Mouse (Mus musculus) lung, postnatal 14 days (tissue): ENCODE measurements around the gene Cd164.

Experiments used
- DNase-seq: peaks from one replicate; pipeline ENCODE4 v3.0.0; 2021

Cd164 gene

DNA sequence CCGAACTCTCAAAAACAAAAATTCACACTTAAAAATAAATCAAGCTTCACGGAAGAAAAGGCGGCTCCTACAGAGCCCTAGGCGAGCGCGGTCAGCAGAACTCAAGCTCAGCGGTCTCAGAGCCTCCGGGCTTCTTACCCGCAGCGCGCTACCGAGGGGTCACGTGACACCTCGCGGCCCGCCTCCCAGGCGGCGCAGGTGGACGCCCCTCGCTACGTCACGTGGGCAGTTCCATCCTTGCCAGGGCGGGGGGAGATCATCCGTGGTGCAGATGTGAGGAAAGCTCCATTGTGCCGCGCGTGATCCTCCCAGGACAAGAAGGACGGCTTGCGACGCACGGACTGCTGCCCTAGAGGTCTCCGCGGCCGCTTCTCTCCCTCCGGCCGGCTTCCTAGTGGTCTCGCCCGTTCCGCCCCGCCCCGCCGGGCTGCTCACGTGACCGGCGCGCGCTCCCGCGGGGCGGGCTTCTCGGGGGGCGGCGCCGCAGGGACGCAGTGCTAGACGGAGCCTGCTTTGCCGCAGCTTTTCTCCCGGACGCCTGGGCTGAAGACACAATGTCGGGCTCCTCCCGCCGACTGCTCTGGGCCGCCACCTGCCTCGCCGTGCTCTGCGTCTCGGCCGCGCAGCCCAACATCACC, at the start of gene Cd164:
Gene Cd164 (plus strand): TSS at position 434 of the 638 bp plus-strand sequence.
- peak; percentile 93 for DNase-seq

DNA sequence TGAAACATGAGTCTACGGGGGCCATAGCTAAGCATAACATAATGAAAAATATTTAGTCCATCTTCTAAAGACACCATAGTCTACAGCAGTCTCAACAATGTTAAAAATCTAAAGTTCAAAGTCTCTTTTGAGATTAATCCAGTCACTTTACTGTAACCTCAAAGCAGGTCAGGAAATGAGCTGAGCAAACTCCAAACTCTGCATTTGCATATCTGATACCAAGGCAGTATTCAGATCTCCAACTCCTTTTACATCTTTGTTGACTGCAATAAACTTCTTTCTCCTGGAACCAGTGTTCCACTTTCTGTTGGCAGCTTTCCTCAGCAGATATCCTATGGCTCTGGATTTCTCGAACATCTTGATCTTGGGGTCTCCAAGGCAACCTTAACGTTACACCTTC, 48.5 kb upstream of the Cd164 start:
- no peak for DNase-seq

DNA sequence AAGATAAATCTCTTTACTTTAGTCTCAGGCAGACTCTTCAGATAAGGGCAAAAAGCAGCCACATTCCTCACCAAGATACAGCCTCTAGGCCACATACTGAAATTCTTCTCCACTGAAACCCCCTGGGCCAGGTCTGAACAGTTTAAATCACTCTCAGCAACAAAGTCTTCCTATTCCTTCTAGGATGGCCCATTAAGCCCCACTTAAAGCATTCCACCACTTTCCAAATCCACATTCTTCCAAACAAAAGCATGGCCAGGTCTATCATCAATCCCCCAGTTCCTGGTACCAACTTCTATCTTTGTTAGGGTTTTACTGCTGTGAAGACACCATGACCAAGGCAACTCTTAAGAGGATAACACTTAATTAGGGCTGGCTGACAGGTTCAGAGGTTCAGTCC, 46.7 kb upstream of the Cd164 start:
- DNase-seq, result no peak

DNA sequence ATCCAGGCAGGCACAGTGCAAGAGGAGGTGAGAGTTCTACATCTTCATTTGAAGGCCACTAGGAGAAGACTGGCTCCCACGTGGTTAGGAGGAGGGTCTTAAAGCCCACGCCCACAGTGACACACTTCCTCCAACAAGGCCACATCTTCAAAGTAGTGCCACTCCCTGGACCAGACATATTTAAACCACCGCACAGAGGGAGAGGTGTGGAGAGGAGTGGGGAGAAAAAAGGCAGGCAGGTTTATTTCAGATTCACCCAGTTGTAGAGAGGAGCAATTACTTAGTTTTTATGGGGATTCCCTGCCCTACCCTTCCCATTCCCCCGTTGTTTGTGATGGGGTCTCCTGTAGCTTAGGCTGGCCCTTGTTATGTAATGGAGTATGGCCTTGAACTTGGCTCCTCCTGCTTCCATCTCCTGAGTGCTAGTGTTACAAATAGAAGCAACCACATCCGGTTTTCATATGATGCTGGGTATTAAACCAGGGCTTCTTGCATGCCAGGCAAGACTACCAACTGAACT, 46.2 kb upstream of the Cd164 start:
- no peak for DNase-seq

DNA sequence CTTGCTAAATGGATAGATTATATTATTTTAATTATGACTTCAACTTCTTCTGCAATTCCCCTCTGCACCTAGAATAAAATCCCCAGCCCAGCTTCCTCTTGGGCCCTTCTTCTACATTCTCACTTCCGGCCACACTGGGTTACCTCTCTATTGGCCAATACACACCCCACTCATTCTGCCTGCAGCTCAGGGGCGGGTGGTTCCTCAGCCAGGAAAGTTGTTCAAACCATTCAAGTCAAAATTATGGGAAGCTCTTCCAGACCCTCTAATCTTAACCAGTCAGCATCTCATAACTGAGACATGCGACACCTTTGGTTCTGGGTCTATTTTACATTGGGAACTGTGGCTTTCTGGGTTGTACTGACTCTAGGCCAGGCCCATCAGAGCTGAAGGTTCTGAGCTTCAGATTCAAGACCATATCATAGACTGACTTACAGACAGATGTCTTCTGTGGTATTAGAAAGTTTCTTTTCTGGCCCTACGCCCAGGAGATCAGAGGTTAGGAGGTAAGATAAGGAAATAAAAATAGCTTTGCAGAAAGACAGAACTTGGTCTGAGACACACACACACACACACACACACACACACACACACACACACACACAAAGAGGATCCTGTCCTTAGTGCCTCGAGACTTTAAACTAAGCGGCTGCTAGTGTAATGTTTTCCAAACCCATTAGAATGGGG, 45.3 kb upstream of the Cd164 start:
- DNase-seq, result peak; percentile 44

DNA sequence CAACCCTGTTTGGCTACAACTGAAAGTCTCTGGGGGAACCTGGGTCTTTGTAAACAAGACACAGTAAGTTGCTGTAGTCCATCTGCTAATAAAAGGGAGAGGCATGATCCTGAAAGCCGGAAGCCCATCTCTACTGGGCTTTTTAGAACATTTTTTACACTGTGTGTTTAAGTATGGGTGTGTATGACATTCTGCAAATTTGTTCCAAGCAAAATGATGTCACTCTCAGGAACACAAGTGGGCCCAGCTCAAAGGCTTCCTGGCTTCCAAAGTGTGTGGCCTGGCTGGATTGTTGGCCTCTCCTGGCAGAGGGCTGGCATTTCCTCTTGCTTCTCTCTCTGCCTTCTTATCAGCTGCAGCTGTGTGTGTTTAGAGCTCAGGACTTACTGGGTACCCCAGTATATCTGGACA, 44.2 kb upstream of the Cd164 start:
- peak; percentile 43 for DNase-seq

DNA sequence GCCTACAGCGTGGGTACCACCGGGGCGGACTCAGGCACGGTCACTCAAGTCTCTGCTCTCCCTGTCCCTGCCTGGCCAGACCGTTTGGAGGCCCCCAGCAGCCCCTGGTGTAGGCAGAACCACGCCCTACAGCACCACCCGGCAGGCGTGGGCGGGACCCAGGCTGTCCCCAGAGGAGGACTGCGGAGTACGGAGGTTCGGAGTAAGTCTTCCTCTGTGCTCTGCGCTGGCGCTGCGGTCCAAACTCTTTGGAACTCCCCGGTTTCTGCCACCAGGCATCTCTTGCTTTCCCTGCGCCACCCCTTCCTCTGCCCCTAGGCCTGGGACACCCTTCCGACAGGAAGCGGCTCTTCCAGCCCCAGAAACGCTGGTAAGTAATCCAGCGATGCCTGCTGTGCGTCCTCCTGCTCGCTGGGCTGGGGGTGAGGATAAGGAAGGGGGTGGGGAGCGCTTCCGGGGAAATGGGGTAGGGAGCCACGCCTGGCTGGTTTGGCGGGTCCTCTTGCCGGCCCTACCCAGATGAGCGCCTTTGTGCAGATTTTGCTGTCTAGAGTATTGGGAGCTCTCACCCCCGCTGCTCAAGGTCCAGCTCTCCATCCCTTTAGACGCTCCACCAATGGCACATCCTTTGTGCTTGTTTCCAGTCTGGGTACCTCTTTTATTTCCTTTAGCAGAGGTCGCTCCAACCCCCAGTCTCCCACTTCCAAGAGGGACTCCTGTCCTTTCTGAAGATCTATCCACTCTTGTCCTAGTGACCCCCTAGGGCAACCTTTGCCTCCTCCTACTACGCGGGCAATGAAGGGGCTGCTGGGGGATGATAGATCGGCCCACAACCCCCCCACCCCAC, 42.8 kb upstream of the Cd164 start, which contains the start of gene Mical1:
Gene Mical1 (plus strand): TSS at position 144 of the 847 bp plus-strand sequence.
- DNase-seq, result peak; percentile 75

DNA sequence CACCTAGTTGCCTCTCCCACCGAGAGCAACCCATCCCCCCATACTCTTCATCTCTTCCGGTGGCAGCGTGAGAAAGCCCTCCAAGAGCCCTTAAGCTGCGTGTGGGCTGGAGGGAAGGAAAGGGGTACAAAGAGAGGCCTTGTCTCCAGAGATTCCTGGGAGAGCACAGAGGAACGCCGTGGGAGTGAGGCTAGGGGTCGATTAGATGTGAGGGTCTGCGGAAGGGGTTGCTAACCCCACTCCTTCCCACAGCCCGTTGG, 42.3 kb upstream of the Cd164 start:
- DNase-seq, result peak; percentile 11

DNA sequence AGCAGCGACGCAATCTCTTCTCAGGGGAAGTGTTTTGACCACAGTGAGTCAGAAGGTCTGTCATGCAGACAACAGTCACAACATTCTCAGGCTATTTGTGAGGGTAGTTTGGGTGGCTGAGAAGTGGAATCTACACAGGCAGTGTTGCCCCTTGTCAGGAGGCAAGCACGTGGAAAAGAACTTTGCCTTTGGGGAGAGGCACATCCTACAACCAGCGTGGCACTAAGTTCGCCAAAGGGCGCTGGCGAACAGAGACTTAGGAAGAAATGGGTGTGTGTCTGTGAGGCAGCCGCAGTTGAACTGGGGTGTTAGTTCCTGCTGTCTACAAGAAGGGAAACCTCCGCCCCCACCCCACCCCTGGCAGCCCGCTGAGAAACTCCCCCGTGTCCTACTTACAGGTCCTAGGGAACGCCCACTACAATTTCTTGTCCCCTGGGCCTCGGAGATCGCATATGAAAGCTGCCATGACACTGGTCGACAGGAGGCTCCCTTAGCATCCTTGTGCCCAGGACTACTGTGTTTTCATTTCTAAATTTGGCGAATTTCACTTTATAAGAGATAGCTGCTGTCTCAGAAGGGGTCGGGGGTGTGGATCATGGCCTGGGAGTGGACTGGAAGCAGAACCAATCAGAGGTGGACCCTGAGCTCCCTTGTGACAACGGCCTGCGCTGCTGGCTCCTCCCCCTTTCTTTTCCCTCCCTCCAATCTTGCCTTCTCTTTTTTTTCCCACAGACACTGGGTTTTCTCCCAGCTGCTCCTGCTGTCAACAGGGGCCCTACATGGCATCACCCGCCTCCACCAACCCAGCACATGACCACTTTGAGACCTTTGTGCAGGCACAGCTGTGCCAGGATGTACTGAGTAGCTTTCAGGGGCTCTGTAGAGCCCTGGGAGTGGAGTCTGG, 41.7 kb upstream of the Cd164 start:
- peak; percentile 71 for DNase-seq

DNA sequence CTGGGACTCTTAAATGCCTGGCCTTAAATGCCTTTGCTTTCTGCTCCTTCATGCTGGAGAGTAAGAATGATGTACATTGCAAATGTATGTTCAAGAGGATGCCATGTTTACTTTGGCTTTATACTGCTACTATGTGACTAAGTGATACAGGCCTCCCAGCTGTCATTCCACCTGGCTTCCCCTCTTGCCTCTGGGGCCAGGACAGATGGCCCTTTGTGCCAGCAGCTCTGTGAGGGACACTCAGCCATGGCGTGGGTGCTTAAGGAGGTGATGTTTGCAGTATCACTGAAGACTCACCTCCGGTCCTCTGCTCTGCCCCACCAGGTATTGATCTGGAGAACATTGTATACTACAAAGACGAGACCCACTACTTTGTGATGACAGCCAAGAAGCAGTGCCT, 39.3 kb upstream of the Cd164 start:
- DNase-seq, result no peak

DNA sequence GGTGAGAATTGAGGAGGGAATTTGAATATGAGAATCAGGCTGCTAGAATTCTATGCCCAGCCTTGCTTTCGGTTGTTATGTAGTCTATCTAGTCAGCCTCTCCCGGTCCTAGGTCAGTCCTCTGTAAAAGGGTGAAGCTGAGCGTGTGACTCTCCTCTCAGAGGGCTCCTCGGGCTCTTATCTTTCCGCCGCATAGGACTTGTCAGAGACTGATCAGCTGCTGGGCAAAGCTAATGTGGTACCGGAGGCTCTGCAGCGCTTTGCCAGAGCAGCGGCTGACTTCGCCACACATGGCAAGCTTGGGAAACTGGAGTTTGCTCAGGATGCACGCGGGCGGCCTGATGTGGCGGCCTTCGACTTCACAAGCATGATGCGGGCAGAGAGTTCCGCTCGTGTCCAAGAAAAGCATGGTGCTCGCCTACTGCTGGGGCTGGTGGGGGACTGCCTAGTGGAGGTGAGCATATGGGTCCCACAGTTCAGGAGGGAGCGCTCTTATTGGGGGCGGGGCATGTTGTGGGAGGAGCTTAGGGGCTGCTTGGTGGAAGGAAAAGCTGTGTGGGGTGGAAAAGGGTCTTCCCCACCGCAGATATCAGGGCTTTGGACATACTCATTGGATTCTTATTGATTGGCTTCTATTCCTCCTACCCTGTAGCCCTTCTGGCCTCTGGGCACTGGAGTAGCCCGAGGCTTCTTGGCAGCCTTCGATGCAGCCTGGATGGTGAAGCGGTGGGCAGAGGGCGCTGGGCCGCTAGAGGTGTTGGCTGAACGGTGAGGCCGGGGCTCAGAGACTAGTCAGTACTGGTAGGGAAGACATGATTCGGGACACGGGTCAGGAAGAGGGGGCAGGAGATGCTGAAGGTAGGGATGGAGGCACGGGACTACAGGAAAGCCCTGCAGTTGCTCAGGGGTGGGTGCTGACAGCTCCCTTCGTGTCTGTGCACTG, 38.0 kb upstream of the Cd164 start:
- no peak for DNase-seq

DNA sequence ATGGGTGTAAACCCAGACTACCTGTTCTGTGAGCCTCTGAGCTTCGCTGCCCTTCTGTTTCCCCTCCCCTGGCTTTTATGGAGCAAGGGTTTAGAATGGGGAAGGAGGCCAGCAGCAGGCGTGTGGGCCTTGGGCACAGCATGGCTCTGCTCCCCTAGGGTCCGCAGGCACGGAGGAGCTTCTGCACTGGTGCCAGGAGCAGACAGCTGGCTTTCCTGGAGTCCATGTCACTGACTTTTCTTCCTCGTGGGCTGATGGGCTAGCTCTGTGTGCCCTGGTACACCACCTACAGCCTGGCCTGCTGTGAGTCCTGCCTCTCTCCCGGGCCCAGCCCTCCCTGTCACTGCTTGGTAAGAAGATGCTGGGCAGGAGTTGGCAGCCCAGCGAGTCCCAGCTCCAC, 36.8 kb upstream of the Cd164 start:
- no peak for DNase-seq

DNA sequence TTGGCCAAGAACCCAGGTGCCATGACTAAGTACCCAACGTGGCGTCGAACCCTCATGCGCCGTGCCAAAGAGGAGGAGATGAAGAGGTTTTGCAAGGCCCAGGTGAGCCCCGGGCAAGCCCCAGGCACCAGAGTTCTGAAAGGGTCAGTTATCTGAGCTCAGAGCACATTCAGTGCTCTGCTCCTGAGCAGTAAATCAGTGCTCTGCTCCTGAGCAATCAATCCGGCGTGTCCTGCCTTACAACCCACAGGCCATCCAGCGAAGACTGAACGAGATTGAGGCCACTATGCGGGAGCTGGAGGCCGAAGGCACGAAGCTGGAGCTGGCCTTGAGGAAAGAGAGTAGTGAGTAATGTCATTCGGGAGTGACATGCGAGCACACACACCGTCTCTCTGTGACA, 33.4 kb upstream of the Cd164 start:
- DNase-seq, result no peak

DNA sequence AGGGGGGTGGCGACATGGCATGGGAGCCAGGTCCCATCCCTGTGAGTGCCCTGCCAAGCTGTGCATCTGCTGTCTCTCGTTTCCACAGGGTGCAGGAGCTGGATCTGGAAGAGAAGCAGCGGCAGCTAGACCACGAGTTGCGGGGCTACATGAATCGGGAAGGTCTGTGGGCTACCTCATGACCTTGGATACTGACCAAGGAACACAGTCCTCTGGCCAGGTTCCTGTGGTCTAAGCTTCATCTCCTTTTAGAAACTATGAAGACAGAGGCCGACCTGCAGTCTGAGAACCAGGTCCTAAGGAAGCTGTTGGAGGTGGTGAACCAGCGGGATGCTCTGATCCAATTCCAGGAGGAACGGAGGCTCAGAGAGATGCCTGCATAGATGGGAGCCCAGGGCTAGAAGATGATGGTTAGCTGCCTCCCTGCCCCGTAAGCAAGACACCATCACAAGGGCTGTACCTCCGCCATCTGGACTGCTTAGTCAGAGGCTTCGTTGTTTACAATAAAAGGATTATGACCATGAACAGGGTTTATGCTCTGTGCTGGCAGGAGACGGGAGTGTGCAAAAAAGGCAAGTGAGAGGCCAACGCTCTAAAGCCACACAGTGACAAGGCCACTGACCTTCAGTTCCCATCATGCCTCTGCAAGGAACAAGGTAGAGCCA, 32.6 kb upstream of the Cd164 start:
- no peak for DNase-seq

DNA sequence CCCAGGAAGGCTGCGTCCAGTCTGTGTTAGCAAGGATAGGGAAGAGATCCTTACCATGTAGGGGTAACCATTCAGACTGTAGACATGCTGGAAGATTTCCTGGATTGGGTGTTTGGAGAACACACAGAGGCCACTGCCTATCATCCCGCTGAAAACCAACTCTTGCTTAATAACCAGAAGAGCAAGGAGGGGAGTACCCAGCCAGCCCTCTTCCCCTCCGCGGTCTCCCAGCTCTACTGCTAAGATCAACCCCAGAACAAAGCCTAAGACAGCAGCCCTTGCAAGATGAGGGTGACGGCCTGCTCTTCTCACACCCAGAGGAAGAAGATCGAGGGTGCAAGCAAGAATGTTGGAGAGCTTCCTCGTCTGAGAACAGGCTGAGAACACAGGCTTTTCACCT, 30.3 kb upstream of the Cd164 start:
- DNase-seq, result no peak

DNA sequence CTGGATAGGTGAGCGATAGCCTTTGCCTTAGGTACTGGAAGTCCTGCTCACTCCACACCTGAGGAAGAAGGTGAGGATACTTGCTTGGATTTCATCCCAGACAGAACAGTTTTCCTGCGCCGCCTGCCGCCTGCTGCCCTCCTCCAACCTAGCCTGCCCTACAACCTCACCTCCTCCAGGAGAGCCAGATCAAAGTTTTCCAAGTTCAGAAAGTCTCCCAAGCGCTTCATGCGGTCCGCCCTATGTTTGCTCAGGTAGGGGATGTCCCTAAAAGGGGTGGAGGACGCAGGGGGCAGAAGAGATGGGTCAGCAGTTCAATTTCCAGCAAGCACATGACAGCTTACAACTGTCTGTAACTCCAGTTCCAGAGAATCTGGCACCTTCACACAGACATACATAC, 29.9 kb upstream of the Cd164 start:
- peak; percentile 12 for DNase-seq

DNA sequence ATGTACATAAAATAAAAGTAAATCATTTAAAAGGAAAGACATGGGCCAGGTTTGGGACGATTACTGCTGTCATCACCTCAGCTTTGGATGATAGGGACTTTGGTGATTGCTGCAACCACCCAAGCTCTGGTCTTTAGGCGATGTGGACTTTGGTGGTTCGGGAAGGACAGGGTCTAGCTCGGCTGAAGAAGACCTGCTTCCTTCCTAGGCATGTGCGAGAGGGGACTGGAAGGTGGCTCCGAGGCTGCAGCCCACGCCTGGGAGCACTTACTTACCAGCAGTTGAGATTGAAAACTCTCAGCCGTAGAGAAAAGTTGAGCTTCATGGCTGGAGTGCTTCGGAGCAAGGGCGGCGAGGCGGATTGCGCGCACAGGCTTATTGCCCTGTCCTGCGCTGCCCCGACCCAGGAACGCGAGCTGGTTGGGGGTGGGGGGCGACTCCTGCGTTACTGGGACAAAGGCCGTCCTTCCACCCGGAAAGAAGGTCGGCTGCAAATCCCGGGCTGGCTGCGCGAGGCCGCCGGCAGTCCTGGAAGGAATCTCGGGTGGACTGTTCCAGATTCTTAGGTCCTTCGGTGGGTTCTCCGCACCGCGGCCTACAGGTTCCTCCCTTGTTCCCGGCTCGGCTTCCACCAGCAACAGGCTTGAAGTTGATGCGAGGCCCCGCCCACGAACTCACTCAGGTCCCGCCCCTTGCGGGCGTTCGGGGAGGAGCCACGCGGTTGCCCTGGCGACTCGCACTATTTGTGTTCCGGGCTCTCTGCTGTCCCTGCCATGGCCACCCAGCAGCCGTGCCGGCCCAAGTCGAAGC, 29.3 kb upstream of the Cd164 start, which contains the start of the genes Smpd2 and Ppil6:
Gene Smpd2 (minus strand): TSS at position 662 of the 810 bp plus-strand sequence.
Gene Ppil6 (plus strand): TSS at position 732 of the 810 bp plus-strand sequence.
- DNase-seq, result peak; percentile 96

DNA sequence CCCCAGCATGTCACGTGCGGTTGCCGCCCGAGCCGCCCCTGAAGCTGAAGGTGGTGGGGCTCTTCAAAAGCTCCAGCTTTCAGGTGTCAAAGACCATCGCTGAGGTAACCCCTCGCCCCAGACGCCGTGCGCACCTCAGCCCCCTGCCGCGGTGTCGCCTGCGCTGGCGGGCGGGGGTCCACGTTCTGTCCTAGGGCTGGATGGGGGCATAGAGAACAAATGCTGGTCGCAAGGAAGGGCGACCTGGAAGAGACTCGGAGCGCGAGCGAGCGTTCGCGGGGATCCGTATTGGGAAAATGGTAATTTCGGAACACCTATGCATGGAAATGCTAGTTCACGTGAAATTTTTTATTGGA, 28.7 kb upstream of the Cd164 start:
- DNase-seq, result no peak

DNA sequence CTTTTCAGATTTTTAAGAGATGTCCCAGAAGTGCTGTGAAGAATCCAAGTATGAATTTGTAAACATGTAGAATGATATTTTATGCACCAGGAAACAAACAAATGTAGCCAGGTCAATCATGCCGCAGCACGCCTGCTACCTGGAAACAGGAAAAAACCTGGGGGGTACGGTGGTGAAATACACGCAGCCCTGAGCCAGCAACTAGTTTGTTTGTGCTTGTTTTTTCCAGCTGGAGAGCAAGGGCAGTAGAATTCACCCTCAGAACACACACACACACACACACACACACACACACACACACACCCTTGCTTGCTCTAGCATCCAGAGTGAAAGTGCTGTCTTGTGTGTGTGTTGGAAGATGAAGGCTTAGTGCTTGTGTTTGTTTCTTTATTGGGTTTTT, 28.1 kb upstream of the Cd164 start:
- no peak for DNase-seq

DNA sequence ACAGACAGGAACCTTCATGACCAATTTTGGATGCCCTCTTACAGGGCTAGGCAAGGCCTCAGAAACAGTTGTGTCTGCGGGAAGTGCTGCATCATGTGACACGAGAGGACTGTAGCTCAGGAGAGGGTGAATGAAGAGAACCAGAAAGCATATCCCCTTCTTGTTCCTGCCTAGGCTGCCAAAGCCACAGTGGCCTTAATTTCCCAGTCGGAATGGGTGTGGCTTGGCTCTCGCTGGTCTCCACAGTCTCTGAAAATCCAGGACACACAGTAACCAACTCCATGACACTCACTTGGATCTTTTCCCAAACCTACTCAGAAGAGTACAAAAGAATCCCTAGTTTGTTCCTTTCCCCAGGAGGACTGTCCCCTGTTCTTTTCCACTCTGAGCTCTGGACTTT, 18.3 kb upstream of the Cd164 start:
- DNase-seq, result peak; percentile 32
